In the genomic region with DNA sequence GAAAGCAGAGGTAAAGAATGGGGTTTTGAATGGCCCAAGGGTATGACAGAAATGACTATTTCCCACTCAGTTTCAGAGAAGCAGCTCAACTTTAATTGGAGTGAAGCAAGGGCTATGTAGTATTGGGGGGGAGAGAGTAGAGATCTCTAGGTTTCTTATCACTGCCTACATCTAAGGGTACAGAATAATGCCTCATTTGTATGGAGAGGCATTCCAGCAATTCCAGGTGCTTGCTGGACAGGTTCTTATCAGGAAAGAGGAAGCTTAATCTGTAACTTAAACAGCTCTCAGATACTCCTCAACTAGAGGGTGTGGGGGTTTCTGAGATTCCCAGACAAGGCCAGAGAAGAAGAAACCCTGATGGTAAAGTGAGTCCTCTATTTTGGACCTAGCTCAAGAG, we compare ENCODE assay signal across 19 mouse cellular contexts. TPM values are rescaled to one million over a fixed set of nuclear protein-coding genes. Genes with fewer than 3 reads are reported as not detected.
DNase-seq lines count a peak whose midpoint lies in the region; ATAC-seq and TF ChIP-seq lines count a peak whose summit lies in the region.
"Had no signal": no experiment of that assay in that cellular context is flagged by ENCODE, and none has a peak within 500 bp of the region (broad histone marks: within the 10 kb centered on the region; RNA-seq: fewer than 3 reads in every experiment).

No protein-coding gene starts in this region.

- no peaks in the 10 kb centered on the region for H3K27me3 ChIP-seq in kidney, embryonic 14.5 days (ENCODE audit: control insufficient read depth, insufficient read depth, low read length)
- H3K27me3 ChIP-seq in lung, embryonic 15.5 days: no peaks in the 10 kb centered on the region
- no peaks in the 10 kb centered on the region for H3K27me3 ChIP-seq in lung, postnatal 0 days (replicated peaks; ENCODE audit: insufficient read depth, low read length)
- H3K27me3 ChIP-seq: embryonic facial prominence, embryonic 12.5 days; forebrain, embryonic 13.5 days; forebrain, embryonic 15.5 days had no signal

- no peak overlapping the region for H3K4me3 ChIP-seq in kidney, embryonic 14.5 days (ENCODE audit: low read length)
- no peak overlapping the region for H3K4me3 ChIP-seq in lung, embryonic 15.5 days
- H3K4me3 ChIP-seq in lung, postnatal 0 days (ENCODE audit: low read depth, low read length): no peak overlapping the region
- H3K4me3 ChIP-seq: embryonic facial prominence, embryonic 10.5 days; embryonic facial prominence, embryonic 12.5 days; forebrain, embryonic 13.5 days; forebrain, embryonic 15.5 days had no signal

- ATAC-seq in kidney, embryonic 14.5 days (ENCODE audit: low FRiP score, low TSS enrichment): 0 out of 2 replicates have a peak, but pooled peaks have one; percentile 12
- peak; percentile 88 for ATAC-seq in lung, embryonic 15.5 days (ENCODE audit: borderline replicate concordance, extremely low read depth, low FRiP score, low TSS enrichment)
- peak; percentile 78 for ATAC-seq in lung, postnatal 0 days
- ATAC-seq: forebrain, embryonic 13.5 days; forebrain, embryonic 15.5 days had no signal

- H3K4me2 ChIP-seq in kidney, embryonic 14.5 days (replicated peaks; ENCODE audit: low read depth, low read length): no peak overlapping the region
- no peak overlapping the region for H3K4me2 ChIP-seq in lung, embryonic 15.5 days
- H3K4me2 ChIP-seq in lung, postnatal 0 days (replicated peaks; ENCODE audit: low read depth, low read length): no peak overlapping the region
- H3K4me2 ChIP-seq: embryonic facial prominence, embryonic 12.5 days; forebrain, embryonic 13.5 days; forebrain, embryonic 15.5 days had no signal

- no peak for DNase-seq in kidney, adult 8-10 months
- no peak for DNase-seq in lung, postnatal 4 days
- peak; percentile 24 for DNase-seq in lung, postnatal 0 days (ENCODE audit: low spot score)
- DNase-seq in lung, postnatal 14 days: no peak
- no peak for DNase-seq in cerebellum, postnatal 36 days
- DNase-seq: adrenal gland, adult 2 months; adrenal gland, postnatal 10 days; adrenal gland, postnatal 25 days; cerebellum, adult 11 months; cerebellum, adult 18-20 months; cerebellum, adult 8-10 months; cerebellum, adult 9-11 months; cerebellum, postnatal 14 days had no signal

- no peak for TF ChIP-seq CTCF in lung, postnatal 0 days (IDR thresholded peaks at IDR 0.05)

- no peaks in the 10 kb centered on the region for H3K9me3 ChIP-seq in kidney, embryonic 14.5 days (ENCODE audit: control insufficient read depth, low read length)
- H3K9me3 ChIP-seq in lung, embryonic 15.5 days: no peaks in the 10 kb centered on the region
- no peaks in the 10 kb centered on the region for H3K9me3 ChIP-seq in lung, postnatal 0 days (ENCODE audit: low read length)
- H3K9me3 ChIP-seq: embryonic facial prominence, embryonic 10.5 days; embryonic facial prominence, embryonic 12.5 days; forebrain, embryonic 13.5 days; forebrain, embryonic 15.5 days had no signal

- H3K36me3 ChIP-seq in kidney, embryonic 14.5 days (ENCODE audit: control insufficient read depth, insufficient read depth, low read length): no peaks in the 10 kb centered on the region
- H3K36me3 ChIP-seq in lung, embryonic 15.5 days: no peaks in the 10 kb centered on the region
- H3K36me3 ChIP-seq in lung, postnatal 0 days (ENCODE audit: insufficient read depth, low read length): no peaks in the 10 kb centered on the region
- H3K36me3 ChIP-seq: embryonic facial prominence, embryonic 10.5 days; embryonic facial prominence, embryonic 12.5 days; forebrain, embryonic 15.5 days had no signal

- H3K9ac ChIP-seq in kidney, embryonic 14.5 days (ENCODE audit: low read depth, low read length): no peak overlapping the region
- H3K9ac ChIP-seq in lung, embryonic 15.5 days: no peak overlapping the region
- H3K9ac ChIP-seq in lung, postnatal 0 days (replicated peaks; ENCODE audit: low read depth): no peak overlapping the region
- H3K9ac ChIP-seq: embryonic facial prominence, embryonic 12.5 days; forebrain, embryonic 13.5 days; forebrain, embryonic 15.5 days had no signal

- no peak overlapping the region for H3K27ac ChIP-seq in kidney, embryonic 14.5 days (ENCODE audit: low read depth, low read length)
- peak overlapping the region; percentile 63 for H3K27ac ChIP-seq in lung, embryonic 15.5 days
- no peak overlapping the region for H3K27ac ChIP-seq in lung, postnatal 0 days (ENCODE audit: low read length)
- H3K27ac ChIP-seq: embryonic facial prominence, embryonic 10.5 days; embryonic facial prominence, embryonic 12.5 days; forebrain, embryonic 13.5 days; forebrain, embryonic 15.5 days had no signal

- TF ChIP-seq EP300 in lung, postnatal 0 days (IDR thresholded peaks at IDR 0.05): peak; percentile 88

- H3K4me1 ChIP-seq in kidney, embryonic 14.5 days (ENCODE audit: control insufficient read depth, insufficient read depth, low read length): no peaks in the 10 kb centered on the region
- no peaks in the 10 kb centered on the region for H3K4me1 ChIP-seq in lung, embryonic 15.5 days
- no peaks in the 10 kb centered on the region for H3K4me1 ChIP-seq in lung, postnatal 0 days (ENCODE audit: insufficient read depth, low read depth, low read length)
- H3K4me1 ChIP-seq: embryonic facial prominence, embryonic 10.5 days; embryonic facial prominence, embryonic 12.5 days had no signal

RNA-seq across cellular contexts. Expression of gene Schip1, which starts 52.3 kb away (rescaled TPM):
- polyA plus RNA-seq in kidney, embryonic 14.5 days (2014; fragmentation: Nextera tagmentation; extraction: Ambion mirVana): 50.1 and 52.2 TPM in 2 replicates
- polyA plus RNA-seq in lung, embryonic 15.5 days (2015; fragmentation: Nextera tagmentation; extraction: Ambion mirVana): 36.6 and 38.9 TPM in 2 replicates
- 52.2 and 56.8 TPM in 2 replicates for polyA plus RNA-seq in lung, postnatal 0 days (2015; fragmentation: Nextera tagmentation; extraction: Ambion mirVana)

Comparison
In these comparisons a context has a peak if more than half of its experiments do, and no peak if none do; other contexts are left out.
1. ATAC-seq: peak in every context shown above with its lines; median percentile 88 in lung, embryonic 15.5 days; 78 in lung, postnatal 0 days; 12 in kidney, embryonic 14.5 days.